Mouse (Mus musculus): ENCODE data around the gene Pxdc1. TPM values are rescaled to one million over a fixed set of nuclear protein-coding genes. Genes with fewer than 3 reads are reported as not detected.
A peak's percentile ranks its signal among the peaks of the same experiment; 100 is the strongest.

Gene Pxdc1
- polyA plus RNA-seq, 1 experiment: 10.6 TPM

DNA sequence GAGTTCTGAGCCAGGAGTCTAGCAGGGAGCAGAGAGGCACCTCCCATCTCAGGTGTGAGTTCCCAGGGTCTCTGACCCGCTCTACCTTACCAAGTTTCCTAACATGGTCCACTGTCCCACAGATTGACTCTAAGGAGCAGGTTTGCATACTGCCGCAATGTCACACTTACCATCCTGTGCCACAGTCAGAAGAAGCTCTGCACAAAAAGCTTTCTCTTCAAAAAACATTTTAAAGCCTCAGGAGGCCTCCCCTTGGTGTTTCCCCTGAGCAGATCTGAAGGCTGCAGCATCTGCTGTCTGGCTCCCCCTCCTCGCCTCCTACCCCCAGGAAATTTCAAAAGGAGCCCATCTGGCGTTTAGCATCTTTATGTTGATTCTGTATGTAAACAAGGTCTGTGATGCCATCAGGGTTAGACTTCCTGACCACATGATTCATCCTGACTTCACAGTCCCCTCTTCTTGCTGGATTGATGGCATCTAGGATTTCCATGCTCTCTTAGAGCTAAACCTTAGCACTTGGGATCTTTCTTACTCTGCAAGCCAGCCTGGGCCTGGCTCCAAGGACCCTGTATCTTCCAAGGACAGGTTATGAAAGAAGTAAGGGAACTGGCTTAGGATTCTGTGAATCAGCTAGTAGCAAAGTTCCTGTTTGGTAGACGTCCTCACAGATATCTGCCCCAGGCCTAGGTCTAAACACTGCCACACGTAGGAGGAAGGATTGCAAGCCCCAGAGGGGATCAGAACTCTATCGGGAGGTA, 31.9 kb upstream of the Pxdc1 start:
- no peak overlapping the region for H3K9ac ChIP-seq (ENCODE audit: low read depth, poor library complexity, severe bottlenecking)
- H3K36me3 ChIP-seq (ENCODE audit: control insufficient read depth, insufficient read depth, low read length, poor library complexity, severe bottlenecking): no peaks in the 10 kb centered on the region
- H3K27me3 ChIP-seq (ENCODE audit: control insufficient read depth, insufficient read depth, low read length, poor library complexity, severe bottlenecking): no peaks in the 10 kb centered on the region

DNA sequence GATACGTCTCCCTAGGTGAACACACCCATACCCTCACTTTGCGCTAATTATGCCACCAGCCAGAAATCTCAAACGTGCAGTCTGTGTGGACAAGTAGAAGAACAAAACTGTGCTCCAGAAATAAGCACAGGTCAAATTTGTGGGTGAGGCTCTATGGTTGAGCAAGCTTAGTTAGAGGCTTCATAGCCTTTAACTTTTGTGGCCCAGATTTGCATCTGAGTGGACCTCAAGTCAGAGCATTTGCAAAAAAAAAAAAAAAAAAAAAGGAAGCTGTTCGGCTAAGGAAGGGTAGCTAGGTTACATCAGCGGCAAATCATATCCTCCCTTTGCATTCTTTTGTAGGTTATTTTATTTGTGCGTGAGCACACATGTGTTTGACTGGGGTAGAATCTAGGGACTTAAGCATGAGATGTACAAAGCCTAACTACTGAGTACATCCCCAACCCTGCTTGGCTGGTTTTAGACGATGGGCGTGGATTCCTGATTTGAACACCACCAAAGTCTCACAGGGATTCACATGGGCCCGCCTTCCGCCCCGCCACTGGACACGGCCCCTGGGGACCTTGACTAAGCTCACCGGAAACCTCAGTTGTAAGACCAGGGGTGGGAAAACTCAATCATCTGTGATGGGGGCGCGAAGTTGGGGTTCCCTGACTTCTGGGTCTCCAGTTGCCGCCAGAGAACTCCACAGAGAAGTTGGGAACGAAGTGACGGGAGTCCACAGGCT, 30.6 kb upstream of the Pxdc1 start:
- Histone ChIP-seq H3K27ac (ENCODE audit: insufficient read depth, low read length) (no peak overlapping the region), H3K36me3 (ENCODE audit: control insufficient read depth, insufficient read depth, low read length, poor library complexity, severe bottlenecking) (no peaks in the 10 kb centered on the region), H3K27me3 (ENCODE audit: control insufficient read depth, insufficient read depth, low read length, poor library complexity, severe bottlenecking) (no peaks in the 10 kb centered on the region), H3K9me3 (replicated peaks; ENCODE audit: control insufficient read depth, insufficient read depth, low read length, poor library complexity, severe bottlenecking) (no peaks in the 10 kb centered on the region), H3K4me3 (ENCODE audit: low read depth, low read length) (no peak overlapping the region), H3K4me1 (ENCODE audit: control insufficient read depth, insufficient read depth, low read length) (no peaks in the 10 kb centered on the region), H3K9ac (ENCODE audit: low read depth, poor library complexity, severe bottlenecking) (no peak overlapping the region)
- no peak for TF ChIP-seq EP300 (IDR thresholded peaks at IDR 0.05; ENCODE audit: insufficient read depth, low read depth, low read length)
- no peak for TF ChIP-seq CTCF (IDR thresholded peaks at IDR 0.05; ENCODE audit: low read depth, low read length)
- no peak for TF ChIP-seq POLR2A (IDR thresholded peaks at IDR 0.05; ENCODE audit: insufficient read depth, low read length)

More for the DNA sequence above, 31.9 kb upstream of the Pxdc1 start:
- no peak overlapping the region for H3K4me3 ChIP-seq (ENCODE audit: low read depth, low read length)
- H3K9me3 ChIP-seq (replicated peaks; ENCODE audit: control insufficient read depth, insufficient read depth, low read length, poor library complexity, severe bottlenecking): no peaks in the 10 kb centered on the region
- no peak for TF ChIP-seq POLR2A (IDR thresholded peaks at IDR 0.05; ENCODE audit: insufficient read depth, low read length)
- peak; percentile 73; the same call in 1 of the 2 replicates for TF ChIP-seq EP300 (IDR thresholded peaks at IDR 0.05; ENCODE audit: insufficient read depth, low read depth, low read length)
- no peak for TF ChIP-seq CTCF (IDR thresholded peaks at IDR 0.05; ENCODE audit: low read depth, low read length)
- no peaks in the 10 kb centered on the region for H3K4me1 ChIP-seq (ENCODE audit: control insufficient read depth, insufficient read depth, low read length)
- H3K27ac ChIP-seq (ENCODE audit: insufficient read depth, low read length): no peak overlapping the region

DNA sequence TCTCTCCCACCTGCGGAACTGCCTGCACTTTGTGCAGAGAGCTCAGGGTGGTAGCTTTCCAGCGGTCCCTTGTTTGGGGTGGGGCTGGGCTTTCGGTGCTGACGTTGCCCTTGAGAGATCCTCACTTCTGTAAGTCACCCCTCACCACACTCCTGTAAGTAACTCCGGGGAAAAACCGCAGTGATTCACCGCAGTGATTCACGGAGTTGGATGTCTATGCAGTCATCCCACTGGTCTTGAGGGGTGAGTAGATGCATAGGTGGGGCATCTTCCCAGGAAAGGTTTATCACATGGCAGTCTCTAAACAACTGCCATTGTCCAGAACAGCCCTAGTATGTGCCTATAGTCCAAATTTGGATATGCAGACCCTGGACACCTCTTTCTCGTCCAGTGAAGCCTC, 30.0 kb upstream of the Pxdc1 start:
- Histone ChIP-seq H3K27ac (ENCODE audit: insufficient read depth, low read length) (no peak overlapping the region), H3K9me3 (replicated peaks; ENCODE audit: control insufficient read depth, insufficient read depth, low read length, poor library complexity, severe bottlenecking) (no peaks in the 10 kb centered on the region), H3K4me1 (ENCODE audit: control insufficient read depth, insufficient read depth, low read length) (no peaks in the 10 kb centered on the region), H3K4me3 (ENCODE audit: low read depth, low read length) (no peak overlapping the region), H3K36me3 (ENCODE audit: control insufficient read depth, insufficient read depth, low read length, poor library complexity, severe bottlenecking) (no peaks in the 10 kb centered on the region), H3K27me3 (ENCODE audit: control insufficient read depth, insufficient read depth, low read length, poor library complexity, severe bottlenecking) (no peaks in the 10 kb centered on the region), H3K9ac (ENCODE audit: low read depth, poor library complexity, severe bottlenecking) (no peak overlapping the region)
- no peak for TF ChIP-seq CTCF (IDR thresholded peaks at IDR 0.05; ENCODE audit: low read depth, low read length)
- TF ChIP-seq EP300 (IDR thresholded peaks at IDR 0.05; ENCODE audit: insufficient read depth, low read depth, low read length): no peak
- TF ChIP-seq POLR2A (IDR thresholded peaks at IDR 0.05; ENCODE audit: insufficient read depth, low read length): no peak

DNA sequence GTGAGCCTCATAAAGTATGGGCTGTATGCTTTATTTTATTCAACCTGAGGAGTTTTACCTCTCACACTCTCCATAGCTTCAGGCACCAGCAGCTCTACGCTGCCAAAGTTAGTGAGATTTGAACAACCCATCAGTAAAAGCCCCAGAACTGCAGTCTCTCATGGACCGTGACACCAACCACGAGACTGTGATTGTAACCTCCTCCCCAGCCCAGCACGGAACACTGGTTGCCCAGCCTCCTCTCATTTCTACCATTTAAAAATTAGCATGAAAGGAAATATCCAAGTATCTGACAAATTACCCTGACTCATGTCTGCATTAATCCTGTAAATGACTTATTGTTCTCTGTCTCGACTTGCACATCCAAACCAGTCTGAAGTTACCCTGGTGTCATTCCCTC, 23.2 kb upstream of the Pxdc1 start:
- TF ChIP-seq CTCF (IDR thresholded peaks at IDR 0.05; ENCODE audit: low read depth, low read length) (no peak), POLR2A (IDR thresholded peaks at IDR 0.05; ENCODE audit: insufficient read depth, low read length) (no peak), EP300 (IDR thresholded peaks at IDR 0.05; ENCODE audit: insufficient read depth, low read depth, low read length) (no peak)
- no peaks in the 10 kb centered on the region for H3K4me1 ChIP-seq (ENCODE audit: control insufficient read depth, insufficient read depth, low read length)
- H3K9me3 ChIP-seq (replicated peaks; ENCODE audit: control insufficient read depth, insufficient read depth, low read length, poor library complexity, severe bottlenecking): no peaks in the 10 kb centered on the region
- H3K27ac ChIP-seq (ENCODE audit: insufficient read depth, low read length): no peak overlapping the region
- H3K27me3 ChIP-seq (ENCODE audit: control insufficient read depth, insufficient read depth, low read length, poor library complexity, severe bottlenecking): no peaks in the 10 kb centered on the region
- no peaks in the 10 kb centered on the region for H3K36me3 ChIP-seq (ENCODE audit: control insufficient read depth, insufficient read depth, low read length, poor library complexity, severe bottlenecking)
- H3K4me3 ChIP-seq (ENCODE audit: low read depth, low read length): no peak overlapping the region
- H3K9ac ChIP-seq (ENCODE audit: low read depth, poor library complexity, severe bottlenecking): no peak overlapping the region

DNA sequence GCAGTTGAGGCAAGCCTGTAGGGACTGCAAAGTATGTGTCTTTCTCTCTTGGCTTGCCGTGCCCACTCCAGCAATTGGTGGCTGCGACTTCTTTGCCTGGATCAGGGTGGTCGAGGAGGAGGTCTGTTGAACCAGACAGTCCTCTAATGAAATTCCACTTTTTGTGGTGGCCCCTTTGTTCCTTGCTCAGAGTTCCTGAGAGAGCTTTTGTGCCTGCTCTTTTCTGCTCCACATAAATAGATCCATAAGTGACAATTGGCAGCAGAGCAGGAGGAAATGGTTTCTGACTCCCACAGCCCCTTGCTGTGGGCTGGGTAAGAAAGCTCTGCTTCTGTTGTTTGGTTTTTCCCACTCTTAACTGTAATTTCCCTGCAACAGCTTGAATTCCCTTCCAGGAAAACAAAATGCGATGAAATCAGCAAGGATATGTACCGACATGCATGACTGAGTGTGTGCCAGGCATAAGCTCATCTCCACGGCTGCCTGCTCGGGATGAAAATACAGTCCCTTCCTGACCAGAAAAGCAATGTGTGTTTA, 22.6 kb upstream of the Pxdc1 start:
- Histone ChIP-seq H3K9me3 (replicated peaks; ENCODE audit: control insufficient read depth, insufficient read depth, low read length, poor library complexity, severe bottlenecking) (no peaks in the 10 kb centered on the region), H3K27ac (ENCODE audit: insufficient read depth, low read length) (no peak overlapping the region), H3K4me3 (ENCODE audit: low read depth, low read length) (no peak overlapping the region), H3K9ac (ENCODE audit: low read depth, poor library complexity, severe bottlenecking) (no peak overlapping the region), H3K36me3 (ENCODE audit: control insufficient read depth, insufficient read depth, low read length, poor library complexity, severe bottlenecking) (no peaks in the 10 kb centered on the region), H3K27me3 (ENCODE audit: control insufficient read depth, insufficient read depth, low read length, poor library complexity, severe bottlenecking) (no peaks in the 10 kb centered on the region), H3K4me1 (ENCODE audit: control insufficient read depth, insufficient read depth, low read length) (no peaks in the 10 kb centered on the region)
- TF ChIP-seq EP300 (IDR thresholded peaks at IDR 0.05; ENCODE audit: insufficient read depth, low read depth, low read length) (no peak), CTCF (IDR thresholded peaks at IDR 0.05; ENCODE audit: low read depth, low read length) (no peak), POLR2A (IDR thresholded peaks at IDR 0.05; ENCODE audit: insufficient read depth, low read length) (no peak)

DNA sequence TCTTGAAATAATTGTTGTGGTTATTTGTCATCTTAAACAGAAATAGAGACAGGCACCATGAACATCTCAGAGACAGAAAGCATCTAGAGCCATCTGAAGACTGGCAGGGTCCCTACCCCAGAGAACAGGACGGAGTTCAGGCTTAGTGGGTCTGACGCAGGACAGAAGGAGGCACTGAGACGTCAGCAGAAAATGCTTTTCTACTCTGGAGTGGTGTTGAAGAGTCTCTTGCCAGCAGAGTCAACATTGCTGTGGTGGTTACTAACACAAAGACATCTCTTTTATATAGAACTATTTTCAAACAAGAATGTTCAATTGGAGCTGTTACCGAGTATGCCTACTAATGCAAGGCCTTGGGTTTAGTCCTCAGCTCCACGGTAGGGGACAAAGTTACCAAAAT, 20.1 kb upstream of the Pxdc1 start:
- Histone ChIP-seq H3K9ac (ENCODE audit: low read depth, poor library complexity, severe bottlenecking) (no peak overlapping the region), H3K36me3 (ENCODE audit: control insufficient read depth, insufficient read depth, low read length, poor library complexity, severe bottlenecking) (no peaks in the 10 kb centered on the region), H3K27me3 (ENCODE audit: control insufficient read depth, insufficient read depth, low read length, poor library complexity, severe bottlenecking) (no peaks in the 10 kb centered on the region), H3K9me3 (replicated peaks; ENCODE audit: control insufficient read depth, insufficient read depth, low read length, poor library complexity, severe bottlenecking) (no peaks in the 10 kb centered on the region), H3K27ac (ENCODE audit: insufficient read depth, low read length) (no peak overlapping the region), H3K4me1 (ENCODE audit: control insufficient read depth, insufficient read depth, low read length) (no peaks in the 10 kb centered on the region), H3K4me3 (ENCODE audit: low read depth, low read length) (no peak overlapping the region)
- no peak for TF ChIP-seq CTCF (IDR thresholded peaks at IDR 0.05; ENCODE audit: low read depth, low read length)
- TF ChIP-seq EP300 (IDR thresholded peaks at IDR 0.05; ENCODE audit: insufficient read depth, low read depth, low read length): no peak
- no peak for TF ChIP-seq POLR2A (IDR thresholded peaks at IDR 0.05; ENCODE audit: insufficient read depth, low read length)
